Mouse (Mus musculus) heart, postnatal 0 days (tissue): ENCODE measurements at regions not wholly inside any gene's neighbourhood (a gene's known extent, or its start where the extent isn't known, plus 50 kb on each side); places are given as distances from the start of the nearest gene placed in this dataset.

ENCODE experiments used
- ATAC-seq: fragments of 200-750 bp; cut with Nextera tagmentation; 2 replicates; pipeline ENCODE4 v1.8.0; 2017; ENCODE audit warnings: low read depth, moderate number of reproducible peaks, moderate library complexity; ENCODE audit not compliant: insufficient read depth
- DNase-seq: peaks from one replicate; pipeline ENCODE4 v3.0.0-alpha.2; 2016; ENCODE audit warnings: low spot score
- H3K27ac ChIP-seq: fragments of 300-500 bp; sonication (generic); 2 replicates; pipeline ENCODE4 v1.5.1; 2014; ENCODE audit warnings: low read depth, mild to moderate bottlenecking
- H3K27me3 ChIP-seq: fragments of 300-500 bp; sonication (generic); 2 replicates; pipeline ENCODE4 v1.6.1; 2014; ENCODE audit warnings: low read length, mixed read lengths; ENCODE audit not compliant: control insufficient read depth, insufficient read depth
- H3K36me3 ChIP-seq: fragments of 300-500 bp; sonication (generic); replicated peaks from 2 replicates; pipeline ENCODE4 v1.6.1; 2014; ENCODE audit warnings: low read length, mixed read lengths; ENCODE audit not compliant: control insufficient read depth, insufficient read depth
- H3K4me1 ChIP-seq: fragments of 300-500 bp; sonication (generic); 2 replicates; pipeline ENCODE4 v1.6.1; 2014; ENCODE audit warnings: antibody characterized with exemption; ENCODE audit not compliant: control insufficient read depth, insufficient read depth
- H3K4me2 ChIP-seq: fragments of 300-500 bp; sonication (generic); 2 replicates; pipeline ENCODE4 v1.6.1; 2014; ENCODE audit warnings: low read depth, mild to moderate bottlenecking, low read length, moderate library complexity
- H3K4me3 ChIP-seq: fragments of 300-500 bp; sonication (generic); 2 replicates; pipeline ENCODE4 v1.5.1; 2014; ENCODE audit warnings: low read depth, low read length
- H3K9ac ChIP-seq: fragments of 300-500 bp; sonication (generic); replicated peaks from 2 replicates; pipeline ENCODE4 v1.6.1; 2014; ENCODE audit warnings: low read depth, low read length, mixed read lengths
- H3K9me3 ChIP-seq: fragments of 300-500 bp; sonication (generic); replicated peaks from 2 replicates; pipeline ENCODE4 v1.6.1; 2016; ENCODE audit warnings: low read length; ENCODE audit not compliant: control insufficient read depth
- CTCF ChIP-seq: IDR thresholded peaks from 2 replicates; pipeline ENCODE4 v1.5.1; 2016; ENCODE audit warnings: antibody characterized with exemption, control low read depth, low read depth
- EP300 ChIP-seq: IDR thresholded peaks from 2 replicates; pipeline ENCODE4 v1.6.1; 2016; ENCODE audit warnings: antibody characterized with exemption, low read depth
- WGBS: fragments of 180-500 bp; shearing (Covaris S2); extraction: QIAGEN DNeasy Blood & Tissue Kit; methylation state at CpG from one replicate; pipeline ENCODE4 v1.1.7; 2014; 5-methylcytosine and 5-hydroxymethylcytosine counted together

GRCm38 (mm10) chr3:35168676-35169075, 518.5 kb downstream of the Sox2 start:
- TF ChIP-seq EP300 (no peak), CTCF (no peak)
- Histone ChIP-seq H3K9me3 (no peaks in the 10 kb centered on the region), H3K4me1 (no peaks in the 10 kb centered on the region), H3K4me2 (no peak overlapping the region), H3K36me3 (no peaks in the 10 kb centered on the region), H3K4me3 (no peak overlapping the region), H3K9ac (no peak overlapping the region), H3K27ac (no peak overlapping the region), H3K27me3 (no peaks in the 10 kb centered on the region)
- no peak for ATAC-seq
- 92% methylated on average over 1 of the region's 1 CpGs for WGBS
- no peak for DNase-seq

DNA sequence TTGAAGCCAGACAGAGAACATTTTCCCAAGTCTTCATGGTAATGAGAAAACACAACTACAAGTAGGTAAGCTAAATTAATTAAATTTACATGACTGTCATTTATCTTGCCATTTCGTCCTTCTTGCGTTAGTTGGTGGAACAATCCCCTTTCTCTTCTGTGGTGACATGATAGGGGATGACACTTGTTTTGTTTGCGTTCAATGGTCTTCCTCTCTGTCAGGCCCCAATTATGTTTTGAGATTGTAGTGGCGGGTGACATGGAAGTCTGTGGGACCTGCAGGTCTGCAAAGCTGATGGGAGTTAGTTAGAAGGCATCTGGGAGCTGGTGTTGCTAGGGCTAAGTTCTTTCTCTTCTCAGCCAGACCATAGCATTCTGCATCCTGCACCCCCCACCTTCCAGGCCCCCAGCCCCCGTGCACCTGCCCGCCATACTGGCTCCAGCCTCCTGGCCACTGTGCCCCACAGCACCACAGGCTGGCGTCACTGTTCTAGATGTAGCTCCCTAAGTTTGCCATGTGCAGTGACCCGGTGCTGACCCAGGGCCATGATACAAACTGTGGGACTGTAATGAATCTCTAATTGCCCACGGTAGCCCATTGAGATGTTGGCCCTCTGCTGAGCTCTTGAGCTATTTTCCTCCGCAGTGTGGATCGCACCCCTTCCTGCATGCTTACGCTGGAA, 528.7 kb downstream of the Sox2 start:
- Histone ChIP-seq H3K9ac (no peak overlapping the region), H3K4me1 (no peaks in the 10 kb centered on the region), H3K9me3 (no peaks in the 10 kb centered on the region), H3K4me2 (no peak overlapping the region), H3K4me3 (no peak overlapping the region), H3K27ac (no peak overlapping the region), H3K36me3 (no peaks in the 10 kb centered on the region), H3K27me3 (no peaks in the 10 kb centered on the region)
- TF ChIP-seq CTCF, result no peak
- no peak for TF ChIP-seq EP300
- 88% methylated on average over 12 of the region's 12 CpGs for WGBS
- no peak for DNase-seq
- ATAC-seq, result no peak

DNA sequence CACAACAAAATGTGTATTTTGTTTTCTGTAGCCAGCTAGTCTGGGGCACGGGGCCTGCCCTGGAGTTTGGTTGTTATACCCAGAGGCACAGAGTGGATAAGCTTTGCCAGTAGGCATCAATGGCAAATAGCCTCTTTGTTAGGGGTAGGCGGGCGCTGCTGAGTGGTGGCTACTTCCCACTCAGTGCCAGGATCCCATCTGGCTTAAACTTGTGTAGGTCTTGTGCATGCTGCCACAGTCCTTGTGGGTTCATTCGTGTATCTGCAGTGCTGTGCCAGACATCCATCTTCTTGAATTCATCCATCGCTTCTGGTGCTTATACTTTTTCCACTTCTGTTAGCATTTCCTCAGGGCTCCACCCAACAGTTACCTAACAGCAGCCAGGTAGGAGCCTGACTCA, 545.4 kb upstream of the Atp11b start:
- H3K9ac ChIP-seq, result no peak overlapping the region
- ATAC-seq (no peak), DNase-seq (no peak)
- no peak overlapping the region for H3K4me3 ChIP-seq
- H3K27ac ChIP-seq, result no peak overlapping the region
- TF ChIP-seq CTCF, result no peak
- TF ChIP-seq EP300, result no peak
- 85% methylated on average over 5 of the region's 5 CpGs for WGBS
- no peaks in the 10 kb centered on the region for H3K27me3 ChIP-seq
- H3K9me3 ChIP-seq, result no peaks in the 10 kb centered on the region
- no peaks in the 10 kb centered on the region for H3K36me3 ChIP-seq
- no peak overlapping the region for H3K4me2 ChIP-seq
- H3K4me1 ChIP-seq, result no peaks in the 10 kb centered on the region

GRCm38 (mm10) chr3:35219394-35219793, 534.5 kb upstream of the Atp11b start:
- Histone ChIP-seq H3K9me3 (no peaks in the 10 kb centered on the region), H3K4me3 (no peak overlapping the region), H3K27me3 (no peaks in the 10 kb centered on the region), H3K4me2 (no peak overlapping the region), H3K9ac (no peak overlapping the region), H3K36me3 (no peaks in the 10 kb centered on the region), H3K27ac (no peak overlapping the region), H3K4me1 (no peaks in the 10 kb centered on the region)
- DNase-seq, result no peak
- TF ChIP-seq CTCF (no peak), EP300 (no peak)
- 75% methylated on average over 6 of the region's 6 CpGs for WGBS
- ATAC-seq, result no peak

DNA sequence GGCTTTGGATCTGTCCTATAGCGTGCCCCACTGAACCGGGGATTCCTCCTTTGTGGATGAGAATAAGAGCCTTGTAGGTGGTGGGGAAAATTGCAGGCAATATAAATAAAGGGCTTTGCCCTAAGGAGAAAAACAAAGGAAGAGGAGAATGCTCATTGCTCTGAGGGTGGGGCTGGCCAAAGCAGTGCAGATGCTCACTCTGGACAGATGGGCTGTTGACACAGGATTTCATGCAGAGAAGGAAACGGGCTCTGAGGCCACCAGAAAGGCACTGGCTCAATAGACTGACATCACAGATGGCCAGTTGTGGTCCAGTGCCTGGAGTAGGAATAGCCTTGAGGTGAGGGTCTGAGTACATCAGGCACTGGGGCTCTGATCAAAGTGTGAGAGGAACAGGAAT, 532.7 kb upstream of the Atp11b start:
- DNase-seq, result no peak
- no peak overlapping the region for H3K9ac ChIP-seq
- no peak for TF ChIP-seq EP300
- TF ChIP-seq CTCF, result no peak
- no peaks in the 10 kb centered on the region for H3K36me3 ChIP-seq
- no peak overlapping the region for H3K4me2 ChIP-seq
- no peaks in the 10 kb centered on the region for H3K27me3 ChIP-seq
- H3K27ac ChIP-seq, result no peak overlapping the region
- no peaks in the 10 kb centered on the region for H3K4me1 ChIP-seq
- no peak for ATAC-seq
- H3K4me3 ChIP-seq, result no peak overlapping the region
- no peaks in the 10 kb centered on the region for H3K9me3 ChIP-seq
- 70% methylated on average over 3 of the region's 3 CpGs for WGBS

GRCm38 (mm10) chr3:35222251-35222650, 531.7 kb upstream of the Atp11b start:
- Histone ChIP-seq H3K4me2 (no peak overlapping the region), H3K36me3 (no peaks in the 10 kb centered on the region), H3K9ac (no peak overlapping the region), H3K27ac (no peak overlapping the region), H3K4me3 (no peak overlapping the region), H3K9me3 (no peaks in the 10 kb centered on the region), H3K4me1 (no peaks in the 10 kb centered on the region), H3K27me3 (no peaks in the 10 kb centered on the region)
- WGBS, result 55% methylated on average over 2 of the region's 2 CpGs
- TF ChIP-seq EP300 (no peak), CTCF (no peak)
- no peak for ATAC-seq
- no peak for DNase-seq
